Mouse (Mus musculus) liver, adult (tissue): Measurements from ENCODE around the gene Stab2.

ENCODE experiments used
- GATA4 ChIP-seq: IDR thresholded peaks from 2 replicates; pipeline ENCODE4 v1.6.1; 2014; ENCODE audit warnings: mild to moderate bottlenecking, low read length; ENCODE audit not compliant: insufficient replicate concordance

Stab2 gene

DNA sequence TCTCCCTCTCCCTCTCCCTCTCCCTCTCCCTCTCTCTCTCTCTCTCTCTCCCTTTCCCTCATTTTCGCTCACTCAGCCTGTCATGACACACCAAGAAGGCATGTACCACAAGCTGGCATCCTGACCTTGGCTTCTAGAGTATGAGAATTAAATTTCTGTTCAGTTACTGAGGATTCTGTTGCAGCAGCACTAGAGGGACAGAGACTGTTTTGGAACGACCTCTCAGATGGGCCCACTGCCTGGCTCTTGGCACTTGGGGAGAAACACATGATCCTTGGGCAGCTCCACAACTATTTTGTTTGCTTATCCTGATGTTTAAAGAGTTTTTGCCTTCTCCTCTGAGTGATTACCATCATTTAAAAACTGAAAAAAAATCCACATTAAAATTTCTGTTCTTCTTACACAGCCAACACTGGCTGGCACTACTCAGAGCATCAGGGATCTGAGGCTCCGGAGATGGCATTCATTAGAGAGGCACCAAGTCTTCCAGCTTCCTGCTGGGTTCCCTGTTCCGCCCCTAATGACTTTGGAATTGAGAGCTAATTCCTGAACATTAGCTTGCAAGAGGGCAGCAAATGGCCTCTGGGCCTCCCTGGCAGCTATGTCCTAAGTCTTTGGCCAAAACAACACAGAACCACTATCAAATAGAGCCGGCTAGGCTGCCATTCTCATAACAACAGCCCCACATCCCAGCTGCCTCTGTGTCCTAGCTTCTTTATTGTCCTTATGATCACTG lies 127.6 kb downstream of the Stab2 start:
- TF ChIP-seq GATA4, result no peak

- no peak for TF ChIP-seq GATA4
Observed at GRCm38 (mm10) chr10:86878721-86879120, 129.1 kb downstream of the Stab2 start.

GRCm38 (mm10) chr10:86872591-86872990 lies 135.2 kb downstream of the Stab2 start:
- no peak for TF ChIP-seq GATA4

- no peak for TF ChIP-seq GATA4
Observed at GRCm38 (mm10) chr10:86872121-86872520, 135.7 kb downstream of the Stab2 start.

DNA sequence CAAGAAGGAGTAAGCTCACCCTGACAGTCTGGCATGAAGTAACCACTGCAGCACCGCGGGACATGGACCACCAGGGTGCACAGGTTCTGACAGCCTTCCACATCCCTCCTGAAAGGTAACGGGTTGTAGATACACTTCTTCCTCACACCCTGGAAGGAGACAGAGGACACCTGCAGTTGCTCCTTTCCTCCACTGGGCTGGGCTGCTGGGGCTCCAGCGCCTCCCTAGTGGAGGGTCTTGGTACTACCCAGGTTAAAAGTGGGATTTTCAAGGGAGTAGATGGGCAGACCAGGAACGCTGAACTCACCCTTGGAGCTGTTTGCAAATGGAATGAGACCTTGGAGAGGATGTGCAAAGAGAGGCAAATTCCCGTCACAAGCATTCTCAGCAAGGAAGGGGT lies 144.4 kb downstream of the Stab2 start:
- TF ChIP-seq GATA4, result no peak

GRCm38 (mm10) chr10:86862496-86862895 lies 145.3 kb downstream of the Stab2 start:
- no peak for TF ChIP-seq GATA4

GRCm38 (mm10) chr10:86860396-86860795 lies 147.4 kb downstream of the Stab2 start:
- no peak for TF ChIP-seq GATA4

- no peak for TF ChIP-seq GATA4
Observed at GRCm38 (mm10) chr10:86853433-86853832, 154.4 kb downstream of the Stab2 start.

DNA sequence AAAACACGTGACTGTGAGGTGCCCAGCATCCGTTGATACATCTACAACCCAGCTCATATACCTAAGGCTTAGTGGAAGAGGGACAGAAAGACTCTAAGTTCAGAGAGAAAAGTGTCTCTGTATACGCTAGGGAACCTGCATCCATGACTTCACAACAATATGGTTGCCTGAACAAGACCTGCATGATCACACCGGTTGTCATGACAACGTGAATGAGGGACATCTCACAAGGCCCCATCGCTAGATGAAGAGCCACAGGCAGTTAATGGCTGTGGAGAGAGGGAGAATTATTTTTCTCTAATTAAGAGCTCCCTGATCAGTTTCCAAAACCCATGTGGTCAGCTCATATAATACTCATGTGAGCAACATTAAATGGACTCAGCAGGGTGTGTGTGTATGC lies 155.7 kb downstream of the Stab2 start:
- TF ChIP-seq GATA4, result no peak

DNA sequence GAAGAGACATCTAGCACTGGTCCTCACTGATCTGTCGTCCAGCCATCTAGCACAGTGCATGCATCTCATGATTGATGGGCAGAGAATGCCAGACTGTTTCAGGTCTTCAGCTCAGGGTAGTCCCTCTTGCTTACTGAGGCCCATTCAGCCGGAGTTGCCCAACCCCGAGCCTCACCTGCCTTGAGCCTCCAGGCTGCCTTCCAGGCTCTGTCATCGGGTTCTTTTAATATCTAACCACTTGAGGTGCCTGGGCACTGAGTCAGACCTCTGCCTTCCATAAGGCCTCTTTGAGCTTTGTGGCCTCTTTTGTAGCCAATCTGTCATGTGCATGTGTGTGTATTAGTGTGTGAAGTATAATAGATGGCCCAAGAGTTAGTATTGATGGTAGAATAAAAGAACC lies 158.3 kb downstream of the Stab2 start:
- TF ChIP-seq GATA4, result no peak

- no peak for TF ChIP-seq GATA4
Observed at GRCm38 (mm10) chr10:86849087-86849486, 158.7 kb downstream of the Stab2 start.

DNA sequence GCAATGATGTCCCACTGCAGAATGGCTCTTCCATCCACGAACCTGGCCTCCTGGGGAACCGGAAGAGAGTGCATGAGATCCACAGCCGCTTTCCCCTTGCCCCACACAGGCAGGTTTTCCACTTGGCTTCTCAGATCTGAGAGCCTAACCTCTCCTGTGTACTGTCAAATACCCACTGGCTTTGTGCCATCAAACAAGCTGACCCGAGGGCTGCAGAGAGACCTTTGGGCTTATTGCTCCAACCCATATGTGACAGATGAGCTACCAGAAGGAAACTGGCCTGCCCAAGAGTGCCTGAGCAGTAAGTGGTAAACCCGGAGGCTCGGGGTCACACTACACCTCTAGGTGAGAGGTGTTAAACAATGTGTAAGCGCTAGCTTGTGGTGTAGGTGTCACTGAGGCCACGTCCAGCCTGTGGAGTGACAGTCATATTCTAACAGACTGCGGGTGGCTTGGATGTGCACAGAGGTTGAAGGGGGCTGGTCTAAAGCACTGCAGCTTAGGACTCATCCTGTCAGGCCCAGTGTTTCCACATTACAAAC lies 160.8 kb downstream of the Stab2 start:
- no peak for TF ChIP-seq GATA4

- no peak for TF ChIP-seq GATA4
Observed at GRCm38 (mm10) chr10:86842659-86843058, 165.2 kb downstream of the Stab2 start.

DNA sequence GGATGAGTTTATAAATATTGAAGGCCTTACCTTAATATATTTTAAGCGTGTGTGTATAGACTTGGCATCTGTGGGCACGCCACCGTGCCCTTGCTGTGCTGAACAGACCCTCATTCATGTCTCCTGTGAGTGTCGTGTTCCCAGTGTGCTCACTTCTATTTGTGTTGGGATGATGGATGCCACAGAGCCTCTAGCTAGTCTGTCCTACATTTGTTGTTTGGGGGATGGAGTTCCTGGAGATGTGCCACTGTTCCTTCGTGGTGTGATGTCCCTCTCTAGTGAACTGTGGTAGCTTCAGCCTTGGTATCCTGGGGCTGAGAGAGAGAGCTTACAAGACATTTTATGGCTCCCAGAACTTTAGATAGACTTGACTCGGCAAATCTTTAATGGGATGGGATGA lies 169.0 kb downstream of the Stab2 start:
- TF ChIP-seq GATA4, result no peak

GRCm38 (mm10) chr10:86836784-86837183 lies 171.0 kb downstream of the Stab2 start:
- no peak for TF ChIP-seq GATA4

GRCm38 (mm10) chr10:86829515-86829914 lies 178.3 kb downstream of the Stab2 start:
- no peak for TF ChIP-seq GATA4
